Mouse (Mus musculus) thymus, postnatal 36 days (tissue): Measurements from ENCODE around the gene Camk2g.

Experiments
- DNase-seq, 2 experiments: peaks; one replicate each; pipeline ENCODE4 v3.0.0; 2022; ENCODE audit warnings: mixed read lengths in 2 of 2

Camk2g gene

DNA sequence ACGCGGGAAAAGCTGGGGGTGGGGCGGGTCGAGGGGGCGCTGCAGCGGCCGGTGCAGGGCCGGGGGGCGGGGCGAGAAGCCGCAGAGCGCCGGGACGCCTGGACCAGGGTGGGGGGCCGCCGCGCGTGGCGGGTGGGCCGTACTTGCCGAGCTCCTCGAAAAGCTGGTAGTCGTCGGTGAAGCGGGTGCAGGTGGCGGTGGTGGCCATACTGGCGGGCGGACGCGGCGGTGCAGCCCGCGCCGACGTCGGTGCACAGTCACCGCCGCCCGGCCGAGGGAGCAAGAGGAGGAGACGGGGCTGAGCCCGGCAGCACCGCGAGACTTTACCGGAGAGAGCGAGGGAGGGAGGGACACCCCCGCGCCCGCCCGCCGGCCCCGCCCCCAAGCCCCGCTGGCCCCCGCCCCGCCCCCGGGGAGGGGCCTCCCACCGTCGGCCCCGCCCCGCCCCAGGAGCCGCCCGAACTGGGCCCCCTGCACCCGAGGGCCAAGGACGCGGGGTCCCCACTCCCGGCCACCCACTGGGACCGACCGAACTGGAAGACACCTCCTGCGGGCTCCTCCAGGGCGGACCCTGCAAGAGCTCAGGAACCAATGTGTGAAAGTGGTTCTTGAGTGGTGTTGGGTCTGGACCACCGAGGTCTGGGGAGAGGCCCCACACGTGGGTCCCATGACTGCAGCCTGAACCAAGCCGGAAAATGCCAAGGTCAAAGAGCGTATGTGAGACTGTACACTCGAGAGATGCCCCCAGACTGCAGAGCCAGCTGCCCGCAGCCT lies at the start of gene Camk2g:
Gene Camk2g, minus strand, starts transcription at position 331 of the 774 bp plus-strand sequence.
- DNase-seq: peak; percentile 81 to 88

- no peak for DNase-seq
These were observed 48.7 kb upstream of the Camk2g start for GRCm38 (mm10) chr14:20842629-20843028.

DNA sequence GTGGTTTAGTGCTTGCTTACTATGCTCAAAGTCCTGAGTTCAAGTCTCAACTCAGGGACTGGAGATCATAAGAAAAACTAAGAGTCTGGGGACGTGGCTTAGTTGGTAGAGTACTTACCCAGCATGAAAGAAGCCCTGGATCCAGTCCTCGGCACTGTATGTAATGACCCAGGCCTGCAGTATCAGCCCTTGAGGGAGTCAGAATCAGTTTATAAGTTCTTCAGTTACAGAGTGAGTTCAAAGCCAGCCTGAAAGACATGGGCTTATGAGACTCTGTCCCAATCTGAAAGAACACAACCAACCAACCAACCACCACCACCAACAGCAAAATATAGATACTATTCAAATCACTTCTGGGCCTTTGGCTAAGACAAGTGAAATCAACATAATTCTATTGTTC lies 47.6 kb upstream of the Camk2g start:
- no peak for DNase-seq

DNA sequence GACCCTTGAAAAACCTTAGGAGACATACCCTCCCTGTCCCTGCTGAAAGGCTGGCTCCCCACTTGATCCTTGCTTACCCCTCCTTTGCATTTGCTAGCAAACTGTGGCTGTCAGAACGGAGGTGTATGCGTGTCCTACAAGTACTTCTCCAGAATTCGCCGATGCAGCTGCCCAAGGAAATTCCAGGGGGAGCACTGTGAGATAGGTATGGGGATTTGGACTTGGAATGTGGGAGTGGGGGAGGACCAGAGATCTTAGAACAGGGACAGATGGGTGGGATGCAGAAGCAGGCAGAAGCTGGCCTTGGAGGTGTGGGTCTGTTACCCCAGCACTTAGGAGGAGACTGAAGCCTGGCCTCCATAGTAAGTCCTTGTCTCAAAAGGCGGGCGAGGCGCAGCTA lies 43.8 kb upstream of the Camk2g start:
- DNase-seq: no peak

GRCm38 (mm10) chr14:20836905-20837376 lies 43.1 kb upstream of the Camk2g start:
- no peak for DNase-seq

GRCm38 (mm10) chr14:20836171-20836904 lies 42.5 kb upstream of the Camk2g start, which contains the start of gene Plau:
Plau (plus strand) TSS chr14:20836660.
- DNase-seq: peak; percentile 30 to 36

GRCm38 (mm10) chr14:20834136-20834535 lies 40.2 kb upstream of the Camk2g start:
- no peak for DNase-seq

GRCm38 (mm10) chr14:20833525-20833924 lies 39.6 kb upstream of the Camk2g start:
- no peak for DNase-seq

GRCm38 (mm10) chr14:20831915-20832314 lies 38.0 kb upstream of the Camk2g start:
- no peak for DNase-seq

GRCm38 (mm10) chr14:20831141-20831910 lies 37.4 kb upstream of the Camk2g start:
- no peak for DNase-seq

DNA sequence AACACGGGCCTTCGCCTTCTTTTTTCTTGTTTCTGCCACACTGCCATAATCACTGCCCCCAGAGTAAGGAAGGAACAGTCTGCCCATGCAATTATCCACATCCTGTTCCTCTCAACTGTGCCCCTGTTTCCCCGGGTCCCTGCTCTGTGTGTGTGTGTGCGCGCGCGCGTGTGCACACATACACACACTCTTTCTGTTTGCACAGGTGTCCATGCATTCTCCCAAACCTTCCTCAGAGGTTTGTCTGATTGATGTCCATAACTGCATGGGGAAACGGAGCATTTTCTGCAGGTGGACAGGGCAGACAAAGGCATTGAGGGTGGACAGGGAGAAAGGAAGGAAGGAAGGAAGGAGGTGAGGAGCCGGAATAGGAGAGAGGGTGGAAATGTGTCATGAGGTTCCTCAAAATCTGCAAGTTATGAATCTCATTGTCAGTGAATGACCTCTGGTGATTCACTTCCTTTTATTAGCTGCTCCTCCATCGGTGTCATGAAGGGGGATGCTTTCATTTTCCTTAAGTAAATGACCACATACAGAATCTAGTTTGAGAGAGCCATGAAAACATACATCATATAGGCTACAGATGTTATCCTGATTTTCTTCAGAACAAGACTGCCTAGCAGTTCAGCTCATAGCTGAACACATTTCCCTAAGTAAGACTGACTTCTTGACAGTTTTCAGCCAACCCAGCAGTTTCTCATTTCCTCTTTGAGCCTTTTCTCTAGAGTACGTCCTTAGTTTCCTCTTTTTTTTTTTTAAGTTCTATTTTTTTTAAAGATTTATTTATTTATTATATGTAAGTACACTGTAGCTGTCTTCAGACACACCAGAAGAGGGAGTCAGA lies 35.9 kb upstream of the Camk2g start:
- no peak for DNase-seq

- DNase-seq: no peak
These were observed 34.6 kb upstream of the Camk2g start for GRCm38 (mm10) chr14:20828524-20828923.

- no peak for DNase-seq
These were observed 33.6 kb upstream of the Camk2g start for GRCm38 (mm10) chr14:20827491-20827890.

DNA sequence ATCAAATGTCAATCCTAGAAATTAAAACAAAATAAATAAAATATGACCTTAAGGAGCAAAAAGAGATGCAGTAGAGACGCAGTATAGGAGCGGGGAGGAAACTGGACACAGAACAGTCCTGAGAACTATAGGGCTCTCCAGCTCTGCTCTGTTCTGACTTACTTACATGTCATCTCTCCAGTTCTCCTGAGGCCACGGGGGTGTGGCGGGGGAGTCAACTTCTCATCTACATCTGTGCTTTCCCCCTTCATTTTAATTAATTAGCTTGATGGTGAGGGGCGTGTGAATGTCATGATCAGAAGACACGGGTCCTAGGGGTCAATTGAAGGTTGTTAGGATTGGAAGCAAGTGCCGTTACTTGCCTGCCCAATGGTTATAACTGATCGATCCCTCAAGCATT lies 33.2 kb upstream of the Camk2g start:
- no peak for DNase-seq

DNA sequence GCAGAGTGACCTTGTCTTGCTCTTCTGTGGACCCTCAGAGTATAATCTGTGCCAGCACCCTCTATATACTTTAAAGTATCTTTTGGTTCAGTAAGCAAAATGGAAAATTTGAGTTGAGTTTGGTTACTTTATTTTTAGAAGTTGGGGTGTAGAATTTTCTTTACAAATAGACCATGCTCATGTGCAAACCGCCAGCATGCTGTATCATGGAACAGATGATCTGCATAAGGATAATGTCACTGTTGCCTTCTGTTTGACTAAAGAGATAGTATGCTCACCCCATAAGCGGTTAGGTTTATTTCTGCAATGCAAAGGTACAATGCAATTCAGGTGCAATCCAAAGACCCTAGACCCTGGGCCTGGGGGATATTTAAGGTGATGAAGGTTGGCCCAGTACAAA lies 31.6 kb upstream of the Camk2g start:
- DNase-seq: no peak

GRCm38 (mm10) chr14:20824517-20824916 lies 30.6 kb upstream of the Camk2g start:
- DNase-seq: no peak

GRCm38 (mm10) chr14:20815448-20815847 lies 21.6 kb upstream of the Camk2g start:
- no peak for DNase-seq

DNA sequence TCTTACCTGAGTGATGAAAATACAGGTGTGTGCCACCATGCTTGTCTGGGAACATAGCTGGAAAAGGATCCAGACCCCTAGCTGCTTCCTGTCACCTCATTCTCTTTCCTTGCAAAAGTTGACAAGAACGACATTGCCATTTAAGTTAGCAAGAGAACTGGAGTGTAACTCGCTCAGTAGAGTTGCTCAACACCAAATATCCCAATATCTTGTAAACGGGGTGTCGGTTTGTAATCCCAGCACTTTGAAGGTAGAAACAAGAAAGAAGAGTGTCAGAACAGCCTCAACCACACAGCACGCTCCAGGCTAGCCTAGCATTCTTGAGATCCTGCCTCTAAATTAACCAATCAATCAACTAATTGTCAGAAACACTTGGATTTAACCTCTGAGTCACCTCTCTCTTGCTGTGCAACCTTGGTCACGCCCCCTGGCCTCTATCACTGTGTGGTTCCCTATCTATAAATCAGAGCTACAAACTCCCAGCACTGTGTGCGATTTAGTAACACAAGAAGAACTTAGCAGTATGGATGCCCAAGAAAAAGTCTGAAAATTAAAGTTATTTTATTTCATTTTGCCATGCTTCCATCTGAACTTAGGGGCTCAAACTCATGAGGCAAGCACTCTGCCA lies 18.0 kb upstream of the Camk2g start:
- DNase-seq: no peak

DNA sequence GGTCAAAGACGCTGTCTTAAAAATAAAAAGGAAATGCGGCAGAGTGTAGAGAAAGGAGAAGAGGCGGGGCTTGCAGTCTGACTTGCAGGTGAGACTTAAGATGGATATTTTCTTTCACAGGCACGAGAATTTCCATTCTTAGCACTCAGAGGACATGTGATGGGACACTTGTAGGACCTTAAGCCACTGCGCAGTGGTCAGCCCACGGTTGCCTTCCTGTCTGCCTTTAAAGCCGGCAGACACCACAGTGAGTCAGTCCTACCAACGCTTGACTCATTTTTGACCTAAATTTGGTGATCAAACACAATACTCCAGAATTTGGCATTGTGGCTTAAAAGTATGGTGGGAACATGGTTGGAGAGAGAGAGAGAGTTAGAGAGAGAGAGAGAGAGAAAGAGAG lies 17.3 kb upstream of the Camk2g start:
- no peak for DNase-seq

DNA sequence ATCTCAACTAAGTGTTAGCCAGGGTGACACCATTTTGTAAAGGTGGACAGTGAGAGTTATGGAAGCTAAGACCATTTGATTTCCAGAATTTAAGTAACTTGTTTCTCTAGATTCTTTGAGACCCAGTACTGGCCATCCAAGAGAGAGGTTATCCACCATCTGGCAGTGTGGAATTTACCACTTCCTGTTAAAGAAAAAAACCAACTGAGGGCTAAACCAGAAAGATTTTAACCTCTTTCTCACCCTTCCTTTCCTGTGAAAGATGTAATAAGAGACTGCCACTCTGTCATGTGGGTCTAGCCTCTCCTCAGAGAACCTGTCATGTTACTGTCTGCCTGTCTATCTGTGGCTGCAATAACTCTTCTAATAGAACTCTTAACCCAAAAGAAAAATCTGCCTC lies 15.9 kb upstream of the Camk2g start:
- no peak for DNase-seq

DNA sequence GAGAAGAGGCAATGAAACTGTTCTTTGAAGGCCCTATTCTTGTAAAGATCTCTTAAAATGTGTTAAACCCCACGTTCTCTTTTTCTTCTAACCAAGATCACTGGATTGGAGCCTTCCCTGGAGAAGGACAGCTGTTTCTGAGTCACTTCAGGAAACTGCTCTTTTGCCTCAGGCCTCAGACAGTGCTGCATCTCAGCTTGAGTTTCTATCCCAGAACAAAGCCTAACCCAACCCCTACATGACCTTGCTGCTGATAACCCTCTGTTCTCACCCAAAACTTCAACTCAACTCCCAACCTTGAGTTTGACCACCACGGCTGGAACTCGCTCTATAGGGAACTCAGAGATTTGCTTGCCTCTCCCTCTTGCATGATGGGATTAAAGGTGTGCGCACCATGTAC lies 15.5 kb upstream of the Camk2g start:
- DNase-seq: no peak
